Mouse (Mus musculus): ENCODE results near the gene Ptges3l.
"Not testable (repeated sequence)": the region's sequence is repeated elsewhere in the genome, so short reads cannot be mapped to it uniquely, and the experiment has no call there.

The Ptges3l gene

GRCm38 (mm10) chr11:101455627-101456026, 30.5 kb upstream of the Ptges3l start:
- DNase-seq: no peak

DNA sequence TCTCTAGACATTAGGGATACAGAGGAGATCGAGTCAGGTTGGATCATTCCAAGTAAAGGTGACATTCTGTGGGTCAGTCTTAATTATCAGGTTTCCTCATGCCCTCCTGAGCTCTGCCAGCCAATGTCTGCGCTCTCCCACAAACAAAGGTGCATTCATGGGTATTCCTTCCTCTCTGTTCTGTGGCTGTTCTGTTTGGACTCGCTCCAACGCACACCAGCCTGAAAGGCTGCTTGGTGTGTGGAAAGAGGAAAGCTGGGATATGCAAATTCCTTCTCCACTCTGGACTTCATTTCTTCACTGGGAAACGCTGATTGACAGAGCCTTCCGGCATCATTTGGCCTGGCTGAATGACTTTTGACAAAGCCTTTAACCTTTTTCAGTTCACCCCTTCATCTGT, 29.6 kb upstream of the Ptges3l start:
- no peak for DNase-seq

GRCm38 (mm10) chr11:101452093-101452774, 27.1 kb upstream of the Ptges3l start:
- no peak for DNase-seq

DNA sequence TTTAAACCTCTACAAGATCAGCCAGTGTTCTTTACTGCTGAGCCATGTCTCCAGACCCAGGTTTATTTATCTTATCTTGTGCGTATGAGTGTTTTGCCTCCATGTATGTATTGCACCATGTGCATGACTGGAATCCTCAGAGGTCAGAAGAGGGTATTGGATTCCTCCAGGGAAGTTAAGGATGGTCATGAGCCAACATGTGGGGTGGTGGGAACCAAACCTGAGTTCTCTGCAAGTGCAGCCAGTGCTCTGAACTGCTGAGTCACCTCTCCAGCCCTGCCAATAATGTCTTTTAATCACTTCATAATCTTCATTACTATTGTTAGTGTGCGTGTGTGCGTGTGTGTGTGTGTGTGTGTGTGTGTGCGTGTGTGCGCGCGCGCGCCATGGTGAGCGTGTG, 26.4 kb upstream of the Ptges3l start:
- no peak for DNase-seq

DNA sequence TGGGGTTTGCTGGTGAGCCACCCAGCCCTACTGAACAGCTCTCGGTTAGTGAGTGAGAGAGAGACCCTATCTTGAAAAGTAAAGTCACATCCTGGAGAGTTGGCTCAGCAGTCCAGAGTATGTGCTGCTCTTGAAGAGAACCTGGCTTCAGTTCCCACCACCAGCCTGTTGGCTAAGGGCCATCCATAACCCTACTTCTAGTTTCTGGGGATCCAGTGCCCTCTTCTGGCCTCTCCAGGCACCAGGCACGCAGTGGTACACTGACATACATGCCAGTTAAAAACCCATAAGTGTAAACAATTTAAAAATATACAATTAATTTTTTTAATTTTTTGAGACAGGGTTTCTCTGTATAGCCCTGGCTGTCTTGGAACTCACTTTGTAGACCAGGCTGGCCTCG, 25.3 kb upstream of the Ptges3l start:
- DNase-seq: peak; percentile 22 to 31

- DNase-seq: not testable (repeated sequence)
Observed at GRCm38 (mm10) chr11:101449596-101449995, 24.5 kb upstream of the Ptges3l start.

DNA sequence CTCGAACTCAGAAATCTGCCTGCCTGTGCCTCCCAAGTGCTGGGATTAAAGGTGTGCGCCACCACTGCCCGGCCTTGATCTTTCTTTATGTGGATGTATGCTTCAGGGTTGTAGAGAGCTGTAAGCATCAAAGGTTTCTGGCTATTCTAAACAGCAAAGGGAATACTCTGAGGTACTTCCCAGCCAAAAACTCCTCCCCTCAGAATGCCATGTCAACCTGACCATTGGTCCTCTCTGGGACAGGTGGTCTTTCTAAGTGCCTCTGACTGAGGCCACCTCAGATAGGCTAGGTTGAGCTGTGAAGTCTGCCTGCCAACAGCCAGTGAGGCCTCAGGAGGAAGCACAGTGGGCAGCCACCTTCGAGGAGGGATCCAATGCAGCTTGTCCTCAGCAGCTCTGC, 23.8 kb upstream of the Ptges3l start:
- no peak for DNase-seq

- peak; percentile 69 to 72 for DNase-seq
Observed at GRCm38 (mm10) chr11:101448274-101448746, 23.2 kb upstream of the Ptges3l start, which contains the start of gene Ifi35. Gene Ifi35, plus strand, starts transcription at chr11:101448407.

GRCm38 (mm10) chr11:101447786-101448185, 22.7 kb upstream of the Ptges3l start:
- DNase-seq: no peak

- DNase-seq: not testable (repeated sequence)
Observed at GRCm38 (mm10) chr11:101446860-101447259, 21.7 kb upstream of the Ptges3l start.

GRCm38 (mm10) chr11:101446319-101446718, 21.2 kb upstream of the Ptges3l start:
- DNase-seq: no peak

DNA sequence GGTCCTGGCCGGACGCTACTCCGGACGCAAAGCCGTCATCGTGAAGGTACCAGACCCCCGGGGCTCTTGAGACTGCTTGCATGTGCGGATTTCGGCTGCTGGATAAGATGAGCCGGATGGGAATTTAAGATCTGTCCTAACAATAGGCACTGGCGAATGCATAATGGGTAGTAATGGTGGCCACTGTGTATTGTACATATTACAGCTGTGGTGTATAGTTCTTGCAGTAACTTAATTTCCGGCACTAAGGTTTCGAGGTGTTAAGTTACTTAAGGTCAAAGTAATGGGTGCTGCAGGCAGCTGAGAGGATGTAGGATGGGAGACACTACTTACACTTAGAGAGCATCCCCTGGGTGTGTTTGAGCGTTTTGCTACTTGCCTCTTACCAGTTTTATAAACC, 17.6 kb upstream of the Ptges3l start:
- DNase-seq: no peak

DNA sequence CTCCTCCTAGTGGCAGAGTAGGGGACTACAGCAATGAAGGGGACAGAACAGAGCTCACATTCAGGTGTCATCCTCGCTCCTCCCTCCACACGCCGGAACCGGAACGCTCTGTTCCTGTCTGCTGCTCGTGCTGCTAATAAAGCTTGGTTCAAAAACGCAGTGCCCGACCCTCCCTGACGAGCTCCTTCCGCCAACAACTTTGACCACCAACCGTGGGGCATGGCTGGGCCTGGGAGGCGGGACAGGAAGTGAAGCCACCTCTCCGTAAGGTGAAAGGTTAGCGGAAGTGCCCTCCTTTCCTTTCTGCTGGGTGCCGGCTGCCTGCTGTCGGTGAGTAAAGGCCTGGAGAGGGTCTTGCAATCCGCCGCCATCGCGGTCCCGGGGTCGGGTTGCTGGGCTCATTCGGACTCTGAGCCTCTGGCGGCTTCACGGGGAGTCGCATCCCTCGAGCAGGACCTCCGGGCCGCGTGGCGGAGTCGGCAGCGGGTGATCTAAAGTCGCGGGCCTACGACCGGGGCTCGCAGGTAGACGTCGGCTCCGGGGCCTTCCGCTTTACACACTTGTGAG, 17.1 kb upstream of the Ptges3l start, which contains the start of gene Rpl27:
Gene Rpl27, plus strand, starts transcription at position 172 of the 567 bp plus-strand sequence.
- peak; percentile 92 to 98 for DNase-seq

- DNase-seq: not testable (repeated sequence)
Observed at GRCm38 (mm10) chr11:101441450-101442126, 16.5 kb upstream of the Ptges3l start.

- not testable (repeated sequence) for DNase-seq
Observed at GRCm38 (mm10) chr11:101438006-101438405, 12.9 kb upstream of the Ptges3l start.

- no peak for DNase-seq
Observed at GRCm38 (mm10) chr11:101436916-101437315, 11.8 kb upstream of the Ptges3l start.

DNA sequence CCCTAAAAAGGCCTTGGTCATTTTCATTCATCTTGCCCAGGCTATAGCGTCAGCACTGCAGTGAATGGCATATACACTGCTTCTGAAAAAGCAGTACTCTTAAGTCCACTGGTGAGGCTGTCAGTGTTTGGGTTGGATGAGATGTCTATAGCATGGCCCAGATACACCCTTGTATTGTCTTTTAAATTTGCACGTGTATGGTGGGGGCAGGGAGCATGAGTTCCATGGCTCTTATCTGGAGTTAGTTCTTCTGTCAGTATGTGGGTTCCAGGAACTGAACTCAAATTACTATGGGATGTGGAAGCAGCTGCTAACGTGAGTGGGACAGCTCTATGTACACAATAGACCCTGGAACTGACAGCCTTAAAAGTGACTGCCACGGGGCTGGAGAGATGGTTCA, 10.7 kb upstream of the Ptges3l start:
- no peak for DNase-seq

DNA sequence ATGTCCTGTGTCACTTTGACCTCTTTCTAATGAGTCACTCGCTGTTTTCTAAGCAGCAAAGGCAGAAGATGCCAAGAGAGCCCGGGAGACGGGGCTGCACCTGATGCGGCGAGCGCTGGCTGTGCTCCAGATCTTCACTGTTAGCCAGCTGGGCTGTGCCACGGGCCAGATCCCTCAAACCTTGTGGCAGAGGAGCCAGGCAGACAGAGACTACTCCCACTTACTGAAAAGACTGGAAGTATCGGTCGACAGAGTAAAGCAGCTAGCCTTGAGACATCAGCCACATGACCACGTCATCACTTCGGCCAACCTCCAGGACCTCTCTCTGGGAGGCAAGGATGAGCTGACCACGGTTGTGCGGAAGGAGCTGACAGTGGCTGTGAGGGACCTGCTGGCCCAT, 8.3 kb upstream of the Ptges3l start:
- no peak for DNase-seq

DNA sequence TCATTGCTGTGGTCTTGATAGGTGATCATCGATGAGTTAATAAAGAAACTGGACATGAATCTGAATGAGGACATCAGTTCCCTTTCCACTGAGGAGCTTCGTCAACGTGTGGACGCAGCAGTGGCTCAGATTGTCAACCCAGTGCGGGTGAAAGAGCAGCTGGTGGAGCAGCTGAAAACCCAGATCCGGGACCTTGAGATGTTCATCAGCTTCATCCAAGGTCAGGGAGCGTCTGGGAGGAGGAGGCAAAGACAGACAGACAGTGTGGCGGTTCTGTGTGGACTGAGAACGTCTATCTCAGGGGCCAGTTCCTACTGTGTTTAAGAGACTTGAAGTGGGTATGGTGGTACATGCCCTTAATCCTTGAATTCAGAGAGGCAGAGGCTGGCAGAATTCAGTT, 6.2 kb upstream of the Ptges3l start:
- DNase-seq: no peak

DNA sequence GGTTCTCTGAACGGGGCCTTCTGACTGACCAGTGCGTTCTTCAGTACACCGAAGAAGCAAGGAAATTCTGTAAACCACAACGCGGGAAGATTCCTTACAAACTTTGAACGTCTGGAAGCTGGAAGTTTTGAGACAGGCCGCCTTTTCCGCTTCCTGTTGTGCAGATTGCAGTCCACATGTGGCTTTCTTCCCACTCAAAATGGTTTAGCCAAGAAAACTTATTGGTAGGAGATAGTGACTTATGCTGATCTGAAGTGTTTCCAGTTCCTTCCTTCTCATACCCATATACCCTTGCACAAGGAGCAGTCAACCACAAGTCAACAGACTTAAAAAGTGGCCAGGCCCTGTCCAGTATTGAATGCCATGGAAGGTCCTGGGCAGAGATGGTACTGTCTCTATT, 1.0 kb upstream of the Ptges3l start:
- no peak for DNase-seq

DNA sequence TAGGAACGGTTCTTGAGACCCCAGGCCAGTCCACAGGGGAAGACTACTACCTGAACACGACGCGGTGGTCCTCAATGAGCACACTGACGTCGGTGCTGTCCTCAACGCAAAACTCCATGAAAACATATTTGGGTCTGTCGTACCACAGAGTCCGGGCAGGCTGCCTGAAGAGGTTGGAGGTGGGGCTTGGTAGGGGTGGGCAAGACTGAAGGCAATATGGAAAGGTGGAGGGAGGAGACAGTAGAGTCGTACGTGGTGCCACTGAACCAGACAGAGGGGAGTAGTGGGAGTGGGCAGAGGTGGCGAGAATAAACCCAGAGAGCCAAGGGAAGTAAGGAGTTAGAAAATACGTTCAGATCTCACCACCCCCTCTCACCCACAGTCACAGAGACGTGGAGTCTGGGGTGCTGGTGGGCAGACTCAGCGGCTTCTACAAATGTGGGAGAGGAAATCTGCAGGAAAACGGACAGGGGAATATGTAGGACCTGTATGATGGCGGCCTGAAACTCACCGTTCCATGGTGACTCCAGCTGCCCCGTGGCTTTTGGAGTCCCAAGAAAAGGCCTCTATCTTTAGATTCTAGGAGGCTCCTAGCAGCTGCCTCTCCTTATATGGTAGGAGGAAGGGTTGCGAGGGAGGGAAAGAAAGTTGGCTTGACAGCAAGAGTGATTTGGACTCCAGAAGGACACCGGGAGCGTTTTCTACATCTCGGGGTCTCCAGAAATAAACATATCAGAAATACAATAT, 855 bp downstream of the Ptges3l start, which contains the start of gene Gm27029:
Gene Gm27029, minus strand, starts transcription at position 692 of the 747 bp plus-strand sequence.
- no peak for DNase-seq

DNA sequence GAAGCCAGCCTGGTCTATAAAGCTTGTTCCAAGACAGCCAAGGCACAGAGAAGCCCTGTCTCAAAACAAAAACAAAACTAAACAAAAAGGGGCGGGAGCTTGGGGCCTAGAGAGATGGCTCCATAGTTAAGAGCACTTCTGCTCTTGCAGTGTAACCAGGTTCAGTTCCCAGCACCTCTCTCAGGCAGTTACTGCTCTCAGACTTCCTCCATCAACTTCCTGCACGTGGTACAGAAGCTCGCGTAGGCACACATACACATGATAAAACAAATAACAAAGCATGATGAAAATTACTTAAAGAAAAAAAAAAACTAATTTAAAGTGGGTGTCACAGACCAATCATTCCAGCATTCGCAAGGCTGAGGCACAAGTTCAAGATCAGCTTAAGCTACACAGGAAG, 5.0 kb downstream of the Ptges3l start:
- no peak for DNase-seq

DNA sequence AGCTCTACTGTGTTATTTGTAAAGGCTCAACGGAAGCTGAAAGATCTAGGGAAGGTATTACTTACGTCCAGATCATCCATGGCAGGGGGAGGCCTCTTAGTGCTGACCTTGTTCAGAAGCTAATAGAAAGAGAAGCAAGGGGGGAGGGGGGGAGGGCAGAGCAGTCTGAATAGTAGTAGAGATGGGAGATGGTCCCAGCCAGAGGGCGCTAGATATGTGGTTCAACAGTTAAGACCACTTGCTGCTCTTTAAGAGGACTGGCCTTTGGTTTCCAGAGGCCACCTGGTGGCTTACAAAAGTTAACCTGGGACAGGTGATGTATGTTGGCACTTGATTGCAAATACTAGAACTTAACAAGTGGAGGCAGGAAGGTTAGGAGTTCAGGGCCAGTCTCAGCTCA, 5.5 kb downstream of the Ptges3l start:
- no peak for DNase-seq

All from thymus, postnatal 36 days (tissue).